Mouse (Mus musculus): ENCODE data around the gene Dync1i1.

DNA sequence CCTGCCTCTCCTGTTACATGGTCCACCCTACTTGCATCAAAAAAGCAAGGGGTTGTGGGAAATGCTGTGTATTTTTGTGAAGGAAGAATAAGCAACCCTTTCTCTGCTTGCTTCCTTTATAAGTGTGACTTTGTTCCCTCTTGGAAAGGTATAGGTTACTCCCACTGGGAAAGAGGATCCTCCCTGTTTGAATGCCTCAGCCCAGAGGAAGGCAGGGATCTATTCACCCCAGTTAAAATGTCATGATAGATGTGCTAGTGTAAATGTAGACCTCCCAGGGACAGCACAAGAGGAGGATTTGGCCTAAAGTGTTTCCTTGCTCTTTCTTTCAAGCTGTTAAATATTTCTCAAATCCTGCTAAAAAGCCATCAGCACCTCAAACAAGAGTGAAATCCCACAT is 9.0 kb downstream of the Dync1i1 start:
- TF ChIP-seq EP300 (IDR thresholded peaks at IDR 0.05; ENCODE audit: low read depth) (no peak), CTCF (IDR thresholded peaks at IDR 0.05; ENCODE audit: low read depth) (no peak)
